10 mouse cellular contexts compared by ENCODE assay signal in the genomic region with DNA sequence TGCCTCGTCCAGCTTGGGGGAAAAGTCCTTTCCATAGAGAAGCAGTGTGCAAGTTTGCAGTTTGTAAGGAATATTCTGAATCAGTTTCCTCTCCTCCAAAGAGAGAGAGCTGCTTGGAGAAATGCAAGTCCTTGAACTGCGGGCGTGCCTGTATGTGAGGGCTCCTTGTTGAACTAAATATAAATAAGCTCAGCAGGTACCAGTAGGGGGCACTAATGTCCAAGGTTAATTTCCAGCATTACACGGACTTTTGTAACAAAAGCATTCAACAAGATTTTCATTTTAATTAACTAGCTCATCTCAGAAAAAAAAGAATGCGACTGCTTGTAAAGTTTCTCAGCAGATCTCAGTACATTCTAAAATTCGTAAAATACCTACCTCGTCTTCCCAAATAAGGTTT. TPM values are rescaled to one million over a fixed set of nuclear protein-coding genes. Genes with fewer than 3 reads are reported as not detected.
DNase-seq lines count a peak whose midpoint lies in the region; ATAC-seq and TF ChIP-seq lines count a peak whose summit lies in the region.
"Had no signal": no experiment of that assay in that cellular context is flagged by ENCODE, and none has a peak within 500 bp of the region (broad histone marks: within the 10 kb centered on the region; RNA-seq: fewer than 3 reads in every experiment).

No protein-coding gene starts in this region.

- peak; percentile 58 for DNase-seq in kidney, adult 18-20 months
- DNase-seq in ES-E14 (ENCODE audit: low read depth, low spot score), result peak; percentile 51
- peak; percentile 58 for DNase-seq in c-Kit-negative CD71-positive TER-119-positive erythroid progenitor cells, embryonic 14.5 days (ENCODE audit: low read depth, low spot score)
- peak; percentile 50 to 88 for DNase-seq in kidney, postnatal 25 days
- DNase-seq in thymus, postnatal 36 days, result peak; percentile 19 to 30

- no peaks in the 10 kb centered on the region for H3K4me1 ChIP-seq in kidney, embryonic 16.5 days (ENCODE audit: insufficient read depth, low read length)
- H3K4me1 ChIP-seq in ES-E14 (ENCODE audit: control insufficient read depth in 2 of 2, insufficient read depth in 2 of 2, low read length in 2 of 2, poor library complexity in 1 of 2), result no peaks in the 10 kb centered on the region
- H3K4me1 ChIP-seq: embryonic facial prominence, embryonic 15.5 days had no signal

- 69% methylated on average over 7 of the region's 7 CpGs for WGBS in kidney, embryonic 16.5 days

- H3K27me3 ChIP-seq in kidney, embryonic 16.5 days (ENCODE audit: insufficient read depth, low read length), result no peaks in the 10 kb centered on the region
- H3K27me3 ChIP-seq: embryonic facial prominence, embryonic 15.5 days had no signal

- ATAC-seq in kidney, embryonic 16.5 days (ENCODE audit: low FRiP score, low TSS enrichment), result no peak
- peak; percentile 73; the same call in 1 of the 2 replicates for ATAC-seq in erythroid progenitor cell, adult 5-6 weeks (replicated peaks; ENCODE audit: low FRiP score, poor library complexity, severe bottlenecking)
- peak; percentile 73 for ATAC-seq in megakaryocyte-erythroid progenitor cell, adult 5-6 weeks (replicated peaks; ENCODE audit: low FRiP score, low TSS enrichment, poor library complexity, severe bottlenecking)

- no peaks in the 10 kb centered on the region for H3K9me3 ChIP-seq in kidney, embryonic 16.5 days (ENCODE audit: low read length)
- H3K9me3 ChIP-seq in ES-E14 (ENCODE audit: control insufficient read depth, insufficient read depth, low read depth, low read length), result no peaks in the 10 kb centered on the region
- H3K9me3 ChIP-seq: embryonic facial prominence, embryonic 15.5 days had no signal

- H3K27ac ChIP-seq in kidney, embryonic 16.5 days (ENCODE audit: low read length), result no peak overlapping the region
- no peak overlapping the region for H3K27ac ChIP-seq in ES-E14 (ENCODE audit: insufficient read depth, low read depth, low read length, poor library complexity, severe bottlenecking)
- H3K27ac ChIP-seq: embryonic facial prominence, embryonic 15.5 days; macrophage had no signal

- H3K4me3 ChIP-seq in kidney, embryonic 16.5 days (ENCODE audit: low read length), result no peak overlapping the region
- H3K4me3 ChIP-seq in ES-E14 (ENCODE audit: insufficient read depth in 1 of 2, low read depth in 1 of 2, low read length in 2 of 2, poor library complexity in 1 of 2, severe bottlenecking in 1 of 2), result no peak overlapping the region
- H3K4me3 ChIP-seq: embryonic facial prominence, embryonic 15.5 days had no signal

- no peak overlapping the region for H3K9ac ChIP-seq in kidney, embryonic 16.5 days (replicated peaks; ENCODE audit: low read length)
- H3K9ac ChIP-seq in ES-E14 (ENCODE audit: insufficient read depth, low read depth, low read length, poor library complexity, severe bottlenecking), result no peak overlapping the region
- H3K9ac ChIP-seq: embryonic facial prominence, embryonic 15.5 days had no signal

- in situ Hi-C loops in ES-E14 (cut with MboI; ENCODE audit: low sequenced_read_pairs in 2 of 2, unreplicated experiment in 2 of 2), result loop anchor here (10.0 kb wide), 1 partner anchor 137 kb away; no protein-coding TSS in a partner anchor

- H3K36me3 ChIP-seq in kidney, embryonic 16.5 days (ENCODE audit: insufficient read depth, low read length), result peaks cover 53% of the 10 kb centered on the region
- H3K36me3 ChIP-seq in ES-E14 (ENCODE audit: control insufficient read depth, insufficient read depth, low read length, poor library complexity, severe bottlenecking), result peaks cover 11% of the 10 kb centered on the region

- H3K4me2 ChIP-seq in kidney, embryonic 16.5 days (replicated peaks; ENCODE audit: low read depth, low read length), result no peak overlapping the region
- H3K4me2 ChIP-seq: embryonic facial prominence, embryonic 15.5 days had no signal

TF ChIP-seq in ES-E14, 5 proteins besides CTCF, POLR2A, EP300 and RAD21:
- TF ChIP-seq ZC3H11A (IDR thresholded peaks at IDR 0.05; ENCODE audit: borderline replicate concordance, low read depth, low read length) (0 out of 2 replicates have a peak, but pooled peaks have one; percentile 15), CHD2 (IDR thresholded peaks at IDR 0.05; ENCODE audit: low read depth, low read length) (no peak)
TF ChIP-seq in ES-E14: peak in this region for 1.

RNA-seq across cellular contexts. Expression of gene Hnrnpll, which starts 13.9 kb away (rescaled TPM):
- polyA plus RNA-seq in kidney, embryonic 16.5 days (2015; fragmentation: Nextera tagmentation; extraction: Ambion mirVana), result 56.9 and 59.2 TPM in 2 replicates
- 36.4 and 40.9 TPM in 2 replicates for total RNA-seq in ES-E14 (2012; rRNA removed)
- 53.0 and 60.4 TPM in 2 replicates for total RNA-seq in erythroid progenitor cell, adult 5-6 weeks (2015; ENCODE audit: low replicate concordance)
- total RNA-seq in erythroid progenitor cell, adult 5-6 weeks (2017; ENCODE audit: low replicate concordance), result 37.4 and 64.8 TPM in 2 replicates
- total RNA-seq in megakaryocyte-erythroid progenitor cell, adult 5-6 weeks (2014; fragmentation: Nextera tagmentation), result 79.4 and 80.8 TPM in 2 replicates
- total RNA-seq in megakaryocyte-erythroid progenitor cell, adult 5-6 weeks (2017), result 63.8 and 72.3 TPM in 2 replicates
